Mouse (Mus musculus) heart, postnatal 0 days (tissue): Measurements from ENCODE around the gene Cdc34b. TPM values are rescaled to one million over a fixed set of nuclear protein-coding genes. Genes with fewer than 3 reads are reported as not detected.
A peak's percentile ranks its signal among the peaks of the same experiment; 100 is the strongest.

Source experiments
- ATAC-seq: fragments of 200-750 bp; cut with Nextera tagmentation; 2 replicates; pipeline ENCODE4 v1.8.0; 2017; ENCODE audit warnings: low read depth, moderate number of reproducible peaks, moderate library complexity; ENCODE audit not compliant: insufficient read depth
- DNase-seq: peaks from one replicate; pipeline ENCODE4 v3.0.0-alpha.2; 2016; ENCODE audit warnings: low spot score
- H3K27ac ChIP-seq: fragments of 300-500 bp; sonication (generic); 2 replicates; pipeline ENCODE4 v1.5.1; 2014; ENCODE audit warnings: low read depth, mild to moderate bottlenecking
- H3K27me3 ChIP-seq: fragments of 300-500 bp; sonication (generic); 2 replicates; pipeline ENCODE4 v1.6.1; 2014; ENCODE audit warnings: low read length, mixed read lengths; ENCODE audit not compliant: control insufficient read depth, insufficient read depth
- H3K36me3 ChIP-seq: fragments of 300-500 bp; sonication (generic); replicated peaks from 2 replicates; pipeline ENCODE4 v1.6.1; 2014; ENCODE audit warnings: low read length, mixed read lengths; ENCODE audit not compliant: control insufficient read depth, insufficient read depth
- H3K4me1 ChIP-seq: fragments of 300-500 bp; sonication (generic); 2 replicates; pipeline ENCODE4 v1.6.1; 2014; ENCODE audit warnings: antibody characterized with exemption; ENCODE audit not compliant: control insufficient read depth, insufficient read depth
- H3K4me2 ChIP-seq: fragments of 300-500 bp; sonication (generic); 2 replicates; pipeline ENCODE4 v1.6.1; 2014; ENCODE audit warnings: low read depth, mild to moderate bottlenecking, low read length, moderate library complexity
- H3K4me3 ChIP-seq: fragments of 300-500 bp; sonication (generic); 2 replicates; pipeline ENCODE4 v1.5.1; 2014; ENCODE audit warnings: low read depth, low read length
- H3K9ac ChIP-seq: fragments of 300-500 bp; sonication (generic); replicated peaks from 2 replicates; pipeline ENCODE4 v1.6.1; 2014; ENCODE audit warnings: low read depth, low read length, mixed read lengths
- H3K9me3 ChIP-seq: fragments of 300-500 bp; sonication (generic); replicated peaks from 2 replicates; pipeline ENCODE4 v1.6.1; 2016; ENCODE audit warnings: low read length; ENCODE audit not compliant: control insufficient read depth
- CTCF ChIP-seq: IDR thresholded peaks from 2 replicates; pipeline ENCODE4 v1.5.1; 2016; ENCODE audit warnings: antibody characterized with exemption, control low read depth, low read depth
- EP300 ChIP-seq: IDR thresholded peaks from 2 replicates; pipeline ENCODE4 v1.6.1; 2016; ENCODE audit warnings: antibody characterized with exemption, low read depth
- WGBS: fragments of 180-500 bp; shearing (Covaris S2); extraction: QIAGEN DNeasy Blood & Tissue Kit; methylation state at CpG from one replicate; pipeline ENCODE4 v1.1.7; 2014; 5-methylcytosine and 5-hydroxymethylcytosine counted together
- polyA plus RNA-seq: library from polyadenylated mRNA; unstranded; fragments of >200 nt; fragmentation: Nextera tagmentation; extraction: Ambion mirVana; gene quantifications from 2 replicates; pipeline ENCODE4 v1.2.1, GENCODE M21; 2015
- total RNA-seq: library from RNA; depleted of rRNA; stranded (reverse); fragments of >200 nt; gene quantifications from 2 replicates; pipeline ENCODE4 v1.2.3, GENCODE M21; 2014; ENCODE audit warnings: low replicate concordance

The Cdc34b gene
- total and polyA plus RNA-seq, 2 experiments from 2014 or later, result not detected

- no peaks in the 10 kb centered on the region for H3K9me3 ChIP-seq
- 23% methylated on average over 11 of the region's 11 CpGs for WGBS
- H3K27me3 ChIP-seq, result peaks cover 4% of the 10 kb centered on the region; the same call in 1 of the 2 replicates
- H3K9ac ChIP-seq, result no peak overlapping the region
- H3K4me2 ChIP-seq, result no peak overlapping the region
- H3K4me3 ChIP-seq, result no peak overlapping the region
- peaks cover 7% of the 10 kb centered on the region; the same call in 1 of the 2 replicates for H3K4me1 ChIP-seq
- H3K36me3 ChIP-seq, result no peaks in the 10 kb centered on the region
- TF ChIP-seq CTCF, result no peak
- no peak for TF ChIP-seq EP300
- DNase-seq (no peak), ATAC-seq (no peak)
- no peak overlapping the region for H3K27ac ChIP-seq
Observed at GRCm38 (mm10) chr11:94713246-94713860, 28.2 kb upstream of the Cdc34b start.

DNA sequence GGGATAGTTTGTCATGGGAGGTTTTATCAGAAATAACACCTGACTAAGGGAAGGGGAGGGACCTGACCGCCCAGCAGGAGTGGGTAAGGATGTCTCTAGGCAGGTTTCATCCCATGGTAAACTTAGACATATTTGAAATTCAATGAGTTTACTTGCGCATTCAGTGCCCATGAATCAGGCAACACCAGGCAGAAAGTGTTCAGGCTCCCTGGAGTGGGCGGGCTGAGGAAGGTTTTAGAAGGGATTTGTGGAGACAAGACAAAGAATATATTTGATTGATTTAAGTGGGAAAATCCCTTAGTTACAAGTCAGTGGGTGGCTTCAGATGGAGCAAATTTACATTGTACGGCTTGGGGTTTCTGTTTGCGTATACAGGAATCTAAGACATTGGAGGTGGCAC, 26.0 kb upstream of the Cdc34b start:
- Histone ChIP-seq H3K27me3 (peaks cover 4% of the 10 kb centered on the region; the same call in 1 of the 2 replicates), H3K27ac (no peak overlapping the region), H3K9me3 (no peaks in the 10 kb centered on the region), H3K4me2 (no peak overlapping the region), H3K4me3 (no peak overlapping the region), H3K9ac (no peak overlapping the region), H3K36me3 (no peaks in the 10 kb centered on the region), H3K4me1 (peaks cover 13% of the 10 kb centered on the region; the same call in 1 of the 2 replicates)
- 81% methylated on average over 5 of the region's 5 CpGs for WGBS
- TF ChIP-seq CTCF (no peak), EP300 (no peak)
- ATAC-seq (no peak), DNase-seq (no peak)

GRCm38 (mm10) chr11:94716754-94717153, 24.8 kb upstream of the Cdc34b start:
- ATAC-seq (peak; percentile 57; the same call in 1 of the 2 replicates), DNase-seq (peak; percentile 69)
- 6% methylated on average over 9 of the region's 9 CpGs for WGBS

DNA sequence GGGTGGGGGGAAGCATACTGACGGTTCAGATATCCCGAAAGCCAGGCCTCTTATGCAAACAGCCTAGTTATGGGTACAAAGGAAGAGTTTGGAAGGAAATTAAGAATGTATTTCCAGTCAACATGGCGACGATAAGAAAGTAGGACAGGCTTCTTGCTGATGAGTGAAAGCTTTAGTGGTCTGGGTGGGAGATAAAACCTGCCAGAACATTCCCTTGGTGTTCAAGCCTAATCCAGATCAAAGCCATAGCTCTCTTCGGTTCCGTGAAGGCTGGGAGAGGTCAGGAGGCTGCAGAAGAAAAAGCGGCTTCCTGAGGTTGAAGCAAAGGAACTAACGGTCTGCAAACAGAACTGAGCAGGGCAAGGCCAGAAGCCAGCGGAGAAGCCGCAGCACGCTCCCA, 24.3 kb upstream of the Cdc34b start:
- ATAC-seq (no peak), DNase-seq (no peak)
- Histone ChIP-seq H3K27me3 (peaks cover 4% of the 10 kb centered on the region; the same call in 1 of the 2 replicates), H3K36me3 (no peaks in the 10 kb centered on the region), H3K4me1 (peaks cover 13% of the 10 kb centered on the region; the same call in 1 of the 2 replicates), H3K27ac (0 out of 2 replicates have a peak overlapping the region, but pooled peaks have one; percentile 20), H3K9ac (no peak overlapping the region), H3K4me3 (no peak overlapping the region), H3K4me2 (peak overlapping the region; percentile 40; the same call in 1 of the 2 replicates), H3K9me3 (no peaks in the 10 kb centered on the region)
- TF ChIP-seq CTCF (no peak), EP300 (no peak)
- 42% methylated on average over 11 of the region's 11 CpGs for WGBS

More at GRCm38 (mm10) chr11:94716754-94717153, 24.8 kb upstream of the Cdc34b start:
- Histone ChIP-seq H3K4me1 (peaks cover 13% of the 10 kb centered on the region; the same call in 1 of the 2 replicates), H3K27ac (no peak overlapping the region), H3K36me3 (no peaks in the 10 kb centered on the region), H3K27me3 (peaks cover 4% of the 10 kb centered on the region; the same call in 1 of the 2 replicates), H3K9ac (no peak overlapping the region), H3K4me3 (no peak overlapping the region), H3K4me2 (peak overlapping the region; percentile 40), H3K9me3 (no peaks in the 10 kb centered on the region)
- TF ChIP-seq CTCF (peak; percentile 58), EP300 (no peak)

- Histone ChIP-seq H3K4me2 (no peak overlapping the region), H3K4me1 (peaks cover 13% of the 10 kb centered on the region; the same call in 1 of the 2 replicates), H3K9me3 (no peaks in the 10 kb centered on the region), H3K27ac (peak overlapping the region; percentile 12; the same call in 1 of the 2 replicates), H3K36me3 (no peaks in the 10 kb centered on the region), H3K9ac (no peak overlapping the region), H3K4me3 (no peak overlapping the region), H3K27me3 (peaks cover 4% of the 10 kb centered on the region; the same call in 1 of the 2 replicates)
- ATAC-seq, result peak; percentile 28; the same call in 1 of the 2 replicates
- peak; percentile 24 for DNase-seq
- TF ChIP-seq CTCF (no peak), EP300 (no peak)
- WGBS, result 69% methylated on average over 7 of the region's 7 CpGs
Observed at GRCm38 (mm10) chr11:94718113-94718909, 23.3 kb upstream of the Cdc34b start.
